Mouse (Mus musculus): ENCODE measurements around the gene Osbpl7.

The Osbpl7 gene

DNA sequence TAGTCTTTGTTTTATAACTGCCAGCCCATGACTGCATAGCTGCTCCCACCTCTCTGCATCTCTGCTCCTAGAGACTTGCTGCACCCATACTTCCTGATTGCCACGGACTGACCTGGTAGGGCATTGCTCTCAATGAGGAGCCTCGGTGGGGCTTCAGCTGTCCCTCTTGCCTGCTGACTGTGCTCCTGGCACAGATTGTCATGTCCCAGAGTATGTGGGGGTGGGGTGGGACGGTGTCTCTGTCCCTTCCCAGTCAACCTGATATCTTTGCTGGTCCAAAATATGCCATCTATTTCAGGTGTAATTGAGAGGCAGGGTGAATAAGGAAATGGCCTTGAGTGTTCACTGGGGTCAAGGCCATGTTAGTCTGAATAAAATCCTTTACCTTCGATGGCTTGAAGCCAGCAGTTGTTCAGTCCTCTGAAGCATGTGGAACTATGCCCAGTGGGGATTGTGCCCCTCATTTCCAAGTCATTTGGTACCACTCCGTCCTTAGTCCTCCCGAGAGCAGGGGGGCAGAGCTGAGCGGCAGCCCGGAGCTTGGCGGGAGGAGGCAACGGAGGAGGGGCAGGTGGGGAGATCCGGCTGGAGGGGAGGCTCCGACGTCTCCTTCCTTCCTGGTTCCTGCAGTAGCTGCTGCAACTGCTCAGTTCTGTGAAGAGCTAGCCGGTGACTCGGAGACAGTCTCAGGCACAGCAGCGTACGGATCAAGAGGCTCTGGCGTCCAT, at the start of gene Osbpl7:
Gene Osbpl7, plus strand, starts transcription at position 413 of the 728 bp plus-strand sequence.
- peak; percentile 79 to 85 for DNase-seq

DNA sequence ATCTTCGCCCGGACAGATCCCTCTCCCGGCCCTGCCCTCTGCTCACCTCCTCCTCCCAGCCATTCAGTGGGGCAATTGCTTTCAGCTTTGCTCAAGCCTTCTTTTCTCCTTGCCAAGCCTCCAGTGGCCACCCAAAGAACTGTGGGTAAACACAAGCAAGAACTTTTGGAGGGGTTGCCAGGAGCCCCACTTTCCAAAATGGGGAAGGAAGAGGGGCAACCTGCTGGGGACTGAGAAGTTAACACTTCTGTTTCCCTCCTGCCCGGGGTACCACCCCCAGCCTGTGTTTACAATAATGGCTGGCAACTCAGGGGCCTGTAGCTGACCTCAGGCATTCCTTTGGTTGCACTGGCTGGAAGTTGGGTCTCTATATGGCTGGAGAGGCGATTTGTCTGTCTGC, 47.3 kb upstream of the Osbpl7 start:
- no peak for DNase-seq

DNA sequence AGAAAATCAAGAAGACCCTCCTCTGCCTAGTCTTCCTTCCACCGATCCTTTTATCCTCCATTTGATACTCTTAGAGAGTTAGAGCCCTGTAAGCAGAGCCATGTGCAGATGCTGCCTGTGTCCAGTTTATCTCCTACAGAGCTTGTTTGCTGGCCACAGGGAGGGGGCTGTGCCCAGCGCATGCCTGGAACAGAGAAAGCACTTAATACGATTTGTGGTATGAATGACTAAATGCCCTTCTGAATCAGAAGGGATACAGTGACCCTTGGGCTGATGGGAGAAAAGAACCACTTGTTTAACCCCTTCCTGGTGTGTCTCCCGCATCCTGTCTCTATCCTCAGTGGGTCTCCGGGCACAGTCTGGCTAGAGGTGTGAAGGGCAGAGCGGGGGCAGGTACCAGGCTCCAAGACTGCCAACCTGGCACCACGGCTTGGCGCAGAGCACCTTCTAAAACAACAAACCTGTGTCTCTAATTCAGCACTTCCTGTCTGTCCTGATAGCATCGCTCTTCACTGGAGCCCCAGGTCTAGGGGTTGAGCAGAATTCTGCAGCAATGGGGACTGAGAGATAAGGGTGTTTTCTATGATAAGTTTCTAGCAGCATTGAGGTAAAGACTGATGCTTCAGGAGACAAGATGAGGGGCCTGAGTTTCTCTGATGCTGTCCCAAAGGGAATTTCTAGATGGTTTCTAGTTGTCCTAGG, 43.2 kb upstream of the Osbpl7 start:
- DNase-seq, result no peak

DNA sequence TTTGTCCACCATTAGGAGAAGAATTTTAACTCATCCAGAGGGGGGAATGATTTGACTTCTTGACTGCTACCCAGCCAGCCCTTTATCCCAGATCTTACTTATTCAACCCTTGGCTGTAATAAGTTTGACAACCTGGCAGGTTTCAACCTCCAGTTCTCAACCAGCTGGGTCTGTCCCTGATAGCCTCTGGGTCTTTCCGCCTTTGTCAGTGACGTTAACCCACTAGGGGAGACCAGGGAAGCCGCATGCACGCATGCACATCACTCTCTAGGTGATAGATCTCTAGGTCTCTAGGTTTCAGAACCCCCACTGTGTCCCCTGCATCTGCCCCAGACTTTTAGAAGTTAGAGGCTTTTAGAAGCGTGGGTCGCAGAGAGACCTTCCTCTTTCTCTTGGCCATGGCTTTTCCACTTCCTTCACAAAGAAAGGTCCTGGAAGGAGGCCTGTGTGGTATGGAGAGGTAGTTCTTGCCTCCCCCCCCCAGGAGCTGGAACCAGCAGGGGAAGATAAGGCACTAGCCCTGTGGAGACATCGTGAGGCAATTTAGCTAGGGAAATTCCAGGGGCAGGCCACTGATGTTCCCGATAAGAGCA, 41.1 kb upstream of the Osbpl7 start:
- no peak for DNase-seq

DNA sequence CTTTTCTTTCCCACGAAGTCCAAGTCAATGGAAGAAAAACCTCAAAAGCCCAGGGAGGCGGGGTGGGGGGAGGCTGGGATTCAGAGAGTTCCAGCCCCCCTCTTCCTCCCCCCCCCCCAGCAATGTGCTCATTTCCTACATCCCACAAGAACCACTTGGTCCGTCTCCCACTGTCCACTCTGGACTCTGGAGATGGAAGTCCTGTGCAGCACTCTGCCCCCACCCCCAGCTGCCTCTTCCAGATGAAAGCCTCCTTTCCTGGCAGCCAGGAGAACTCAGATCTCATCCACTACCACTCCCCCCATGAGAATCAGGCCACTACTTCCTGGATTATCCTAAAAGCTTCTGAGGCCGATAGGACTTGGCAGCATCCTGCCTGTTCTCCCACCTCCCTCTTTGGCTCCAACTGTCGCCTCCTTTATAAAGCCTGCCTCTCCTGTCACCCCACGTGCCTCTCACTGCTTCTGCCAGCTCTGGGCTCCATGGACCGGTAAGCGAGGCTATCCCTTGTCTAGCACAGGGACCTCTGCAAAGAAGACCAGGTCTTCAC, 37.2 kb upstream of the Osbpl7 start, which contains the start of gene Sp6:
Gene Sp6, plus strand, starts transcription at position 274 of the 550 bp plus-strand sequence.
- no peak for DNase-seq

DNA sequence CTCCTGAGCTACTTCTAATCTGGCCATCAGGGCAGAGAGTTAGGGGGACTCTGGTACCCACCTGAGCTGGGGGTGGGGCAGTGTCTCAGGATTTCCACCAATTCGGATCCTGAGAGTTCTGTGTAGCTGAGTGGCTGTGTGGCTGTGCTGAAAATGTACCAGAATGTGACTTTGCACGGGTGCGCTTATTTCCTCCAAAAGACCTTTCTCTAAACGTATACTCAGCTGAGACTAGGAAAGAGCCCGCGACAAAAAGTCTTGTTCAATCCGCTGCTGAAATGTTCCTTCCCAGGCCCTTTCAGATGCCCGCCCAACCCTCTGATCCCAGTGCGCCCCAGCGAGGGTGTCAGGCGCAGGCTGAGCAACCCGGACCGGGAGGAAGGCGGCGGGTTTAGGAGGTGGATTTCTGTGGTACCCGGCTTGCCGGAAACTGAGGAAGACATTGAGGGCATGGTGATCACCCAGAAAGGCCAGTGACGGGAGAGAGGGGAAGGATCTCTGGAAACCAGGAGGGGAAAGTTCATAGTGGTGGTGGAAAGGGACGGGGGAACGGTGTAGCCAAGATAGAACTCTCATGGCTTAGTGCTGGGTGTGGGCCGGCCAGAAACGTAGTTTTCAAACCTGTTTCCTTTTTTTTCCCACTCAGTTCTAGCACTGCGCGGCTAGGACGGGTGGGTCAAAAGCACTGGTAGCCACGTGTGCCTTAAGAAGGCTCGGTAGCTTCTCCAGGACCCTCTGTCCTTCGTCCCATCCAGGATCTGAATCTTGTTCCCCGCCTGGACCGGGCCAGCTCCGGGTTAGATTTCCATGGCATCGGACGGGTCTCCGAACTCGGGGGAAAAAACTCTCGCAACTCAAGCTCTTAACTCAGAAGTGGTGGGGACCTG, 32.5 kb upstream of the Osbpl7 start:
- no peak for DNase-seq

DNA sequence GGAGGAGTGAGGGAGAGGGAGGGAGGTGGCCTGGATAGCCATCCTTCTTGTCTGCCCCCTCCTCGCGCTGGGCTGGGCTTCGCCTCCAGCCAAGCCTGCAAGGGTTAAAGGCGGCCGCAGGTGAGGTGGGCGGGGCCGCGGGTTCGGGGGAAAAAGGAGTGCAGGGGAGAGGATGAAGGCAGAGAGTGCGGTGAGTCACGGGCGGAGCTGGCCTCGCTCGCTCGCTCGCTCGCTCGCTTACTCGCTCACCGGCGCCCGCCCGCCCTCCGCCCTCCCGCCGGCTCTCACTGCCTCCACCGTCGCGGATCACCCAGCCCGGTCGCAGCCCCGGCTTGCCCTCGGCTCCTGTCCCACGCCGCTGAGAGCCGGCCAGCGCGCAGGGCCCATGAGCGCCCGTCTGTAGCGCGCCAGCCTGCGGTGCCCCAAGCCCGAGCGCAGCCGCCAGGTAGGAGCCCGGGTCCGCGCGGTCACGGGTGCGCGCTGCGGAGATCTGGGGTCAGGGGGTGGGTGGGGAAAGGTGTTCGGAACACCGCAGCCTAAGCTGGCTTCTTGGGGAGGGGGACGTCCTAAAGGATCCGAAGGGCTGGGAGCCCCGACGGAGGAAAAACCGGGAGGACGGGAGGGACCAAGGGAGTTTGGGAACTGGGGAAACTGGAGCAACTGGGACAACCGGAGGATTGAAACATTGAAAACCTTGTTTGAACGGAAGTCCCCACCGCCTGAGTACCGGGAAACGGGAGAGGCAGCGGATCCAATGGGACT, 31.7 kb upstream of the Osbpl7 start:
- DNase-seq, result no peak

DNA sequence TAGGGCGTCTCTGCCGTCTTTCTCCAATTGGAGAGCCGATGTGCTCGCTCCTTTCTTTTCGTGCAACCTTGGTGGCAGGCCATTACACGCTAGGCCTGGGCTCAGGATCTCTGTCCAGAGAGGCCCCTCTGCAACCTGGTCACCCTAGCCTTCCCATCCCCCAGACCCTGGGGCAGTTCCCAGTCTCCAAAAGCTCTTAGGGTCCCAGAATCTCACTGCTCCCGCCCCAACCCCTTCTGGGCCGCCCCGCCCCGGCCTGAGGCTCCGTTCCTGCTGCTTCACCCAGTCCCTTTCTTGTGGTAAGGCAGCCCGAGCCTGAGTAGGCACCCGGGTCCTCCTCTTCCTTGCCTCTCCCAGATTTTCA, 31.1 kb upstream of the Osbpl7 start:
- no peak for DNase-seq

DNA sequence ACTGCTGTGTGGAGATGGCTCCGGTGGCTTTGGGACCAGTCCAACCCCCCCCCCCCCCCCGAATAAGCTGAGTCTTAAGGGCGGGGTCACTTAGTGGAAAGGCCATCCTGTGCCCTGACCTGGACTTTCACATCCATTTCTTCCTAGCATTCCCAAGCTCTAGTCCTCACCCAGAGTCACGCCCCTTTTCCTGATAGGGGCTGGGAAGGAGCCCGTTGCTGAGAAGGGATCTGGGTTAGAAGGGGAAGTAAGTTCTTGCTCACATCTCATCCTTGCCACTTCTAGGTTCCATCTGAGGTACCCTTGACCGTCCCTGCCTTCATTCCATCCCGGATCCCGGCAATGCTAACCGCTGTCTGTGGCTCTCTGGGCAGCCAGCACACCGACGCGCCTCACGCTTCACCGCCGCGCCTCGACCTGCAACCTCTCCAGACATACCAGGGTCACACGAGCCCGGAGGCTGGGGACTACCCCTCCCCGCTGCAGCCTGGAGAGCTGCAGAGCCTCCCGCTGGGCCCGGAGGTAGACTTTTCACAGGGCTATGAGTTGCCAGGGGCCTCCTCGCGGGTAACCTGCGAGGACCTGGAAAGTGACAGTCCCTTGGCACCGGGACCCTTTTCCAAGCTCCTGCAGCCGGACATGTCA, 29.2 kb upstream of the Osbpl7 start:
- DNase-seq, result no peak

DNA sequence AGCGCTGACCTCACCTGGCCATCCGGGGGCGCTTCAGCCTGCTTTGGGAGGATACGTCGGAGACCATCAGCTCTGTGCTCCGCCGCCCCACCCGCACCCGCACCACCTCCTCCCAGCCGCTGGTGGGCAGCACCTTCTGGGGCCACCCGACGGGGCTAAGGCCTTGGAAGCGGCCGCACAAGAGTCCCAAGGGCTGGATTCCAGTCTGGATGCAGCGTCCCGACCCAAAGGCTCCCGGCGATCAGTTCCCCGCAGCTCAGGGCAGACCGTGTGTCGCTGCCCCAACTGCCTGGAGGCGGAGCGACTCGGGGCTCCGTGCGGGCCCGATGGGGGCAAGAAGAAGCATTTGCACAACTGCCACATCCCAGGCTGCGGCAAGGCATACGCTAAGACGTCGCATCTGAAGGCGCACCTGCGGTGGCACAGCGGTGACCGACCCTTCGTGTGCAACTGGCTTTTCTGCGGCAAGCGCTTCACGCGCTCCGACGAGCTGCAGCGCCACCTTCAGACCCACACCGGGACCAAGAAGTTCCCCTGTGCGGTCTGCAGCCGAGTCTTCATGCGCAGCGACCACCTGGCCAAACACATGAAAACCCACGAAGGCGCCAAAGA, 28.4 kb upstream of the Osbpl7 start:
- DNase-seq, result peak; percentile 80 to 87

DNA sequence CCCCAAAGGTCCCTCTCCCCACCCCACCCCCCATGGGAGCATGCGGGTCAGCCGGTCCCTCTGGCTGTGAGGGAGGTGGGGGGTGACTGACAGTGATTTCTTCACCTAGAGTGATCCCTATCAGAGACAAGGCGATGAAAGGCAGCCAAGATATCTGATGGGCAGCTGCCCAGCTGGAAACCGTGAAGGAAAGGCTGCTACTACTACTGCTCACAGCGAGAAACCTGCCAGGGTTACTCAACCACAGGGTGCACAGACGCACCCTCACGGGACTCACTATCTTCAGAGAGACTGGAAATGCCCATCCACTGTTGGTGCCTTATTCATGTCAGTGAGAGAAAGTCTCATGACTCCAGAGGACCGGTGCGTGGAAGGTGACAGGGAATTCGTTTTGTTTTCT, 25.5 kb upstream of the Osbpl7 start:
- no peak for DNase-seq

DNA sequence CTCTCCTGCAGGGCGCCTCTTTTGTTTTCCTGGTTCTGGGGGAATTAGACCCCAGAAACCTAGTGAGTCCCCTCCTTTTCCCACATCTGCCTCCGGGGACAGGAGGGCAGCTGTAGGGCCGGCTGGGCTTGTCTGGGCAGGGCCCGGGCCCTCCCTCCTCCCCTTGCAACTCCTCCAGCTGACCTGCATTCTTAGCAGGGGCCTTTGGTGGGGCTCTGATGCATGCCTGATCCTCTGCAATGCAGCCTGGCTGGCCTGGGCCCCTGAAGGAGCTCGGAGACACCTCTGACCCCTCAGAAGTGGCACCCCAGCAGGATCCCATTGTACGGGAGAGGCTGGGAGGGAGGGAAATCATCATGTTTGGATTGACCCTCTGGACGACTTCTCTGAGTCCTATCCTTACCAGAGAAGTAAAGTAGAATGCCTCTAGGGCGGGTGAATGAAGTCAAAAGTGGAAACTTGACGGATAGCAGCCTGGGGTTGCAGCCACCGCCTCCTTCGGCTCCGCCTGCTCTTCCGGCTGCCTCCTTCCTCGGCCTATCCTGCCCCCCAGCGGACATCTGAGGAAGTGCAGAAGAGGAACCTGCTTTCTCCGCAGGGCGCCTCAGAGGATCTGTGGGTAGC, 24.6 kb upstream of the Osbpl7 start:
- peak; percentile 88 to 92 for DNase-seq

DNA sequence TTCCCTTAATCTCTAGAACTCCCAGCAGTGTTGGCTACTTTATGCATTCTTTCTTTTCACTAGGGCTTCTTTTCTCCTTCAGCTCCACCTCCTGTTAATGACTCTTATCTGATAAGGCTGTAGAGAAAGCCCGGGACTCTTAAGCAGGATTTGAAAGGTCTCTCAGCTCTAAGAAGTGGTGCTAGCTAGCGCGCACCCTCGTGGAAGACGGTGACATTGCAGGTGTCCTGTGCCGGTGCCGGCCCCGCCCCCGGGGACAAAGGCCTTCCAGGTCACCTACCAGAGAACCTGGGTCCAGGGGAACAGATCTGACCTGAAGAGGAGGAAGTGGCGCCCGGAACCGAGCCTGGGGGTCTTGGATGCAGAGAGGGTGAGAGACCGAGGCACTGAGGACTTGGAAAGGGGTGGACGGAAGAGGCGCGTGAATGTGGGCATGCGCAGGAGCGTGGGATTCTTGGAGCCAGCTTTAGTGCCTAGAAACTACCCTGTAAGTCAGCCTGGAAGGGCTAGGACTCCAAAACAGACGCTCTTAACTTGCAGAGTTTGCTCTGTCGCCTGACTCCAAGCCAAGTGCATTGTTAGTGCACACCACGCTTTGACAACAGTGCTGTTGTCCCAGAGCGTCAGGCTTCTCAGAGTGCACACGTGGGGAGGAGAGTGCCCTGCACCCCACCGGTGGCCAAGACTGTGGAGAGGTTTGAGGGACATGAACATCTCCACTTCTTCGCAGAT, 20.6 kb upstream of the Osbpl7 start, which contains the start of gene Scrn2:
Gene Scrn2, plus strand, starts transcription at position 253 of the 732 bp plus-strand sequence.
- peak; percentile 89 to 91 for DNase-seq

DNA sequence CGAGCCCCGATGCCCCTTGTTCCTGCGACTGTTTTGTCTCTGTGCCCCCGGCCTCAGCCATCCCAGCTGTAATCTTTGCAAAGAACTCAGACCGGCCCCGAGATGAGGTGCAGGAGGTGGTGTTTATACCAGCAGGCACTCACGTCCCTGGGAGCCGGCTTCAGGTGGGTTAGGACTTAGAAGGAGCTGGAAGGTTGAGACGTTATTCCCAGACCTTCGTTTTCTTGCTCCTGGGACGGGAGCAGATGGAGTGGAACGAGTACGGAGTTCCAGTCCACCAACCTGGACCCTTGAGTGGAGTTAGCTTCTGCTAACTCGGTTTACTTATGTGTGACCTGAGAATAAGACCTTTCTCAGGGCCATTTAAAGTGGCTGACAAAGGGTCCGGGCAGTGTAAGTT, 20.0 kb upstream of the Osbpl7 start:
- no peak for DNase-seq

DNA sequence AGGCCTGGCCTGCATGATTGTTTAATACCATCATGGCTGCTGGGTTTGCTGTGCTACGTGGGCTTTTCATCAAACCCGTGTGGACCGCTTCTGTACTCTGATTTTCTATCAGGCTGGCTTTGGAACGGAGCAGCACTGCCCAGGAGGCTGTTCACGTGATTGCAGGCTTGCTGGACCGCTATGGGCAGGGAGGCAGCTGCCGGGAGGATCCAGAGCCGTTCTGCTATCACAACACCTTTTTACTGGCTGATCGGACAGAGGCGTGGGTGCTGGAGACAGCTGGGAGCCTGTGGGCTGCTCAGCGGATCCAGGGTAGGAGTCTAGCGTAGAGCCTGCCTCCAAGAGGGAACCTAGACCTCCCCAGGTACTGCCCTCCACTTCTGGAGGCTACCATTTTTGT, 18.5 kb upstream of the Osbpl7 start:
- DNase-seq, result no peak

DNA sequence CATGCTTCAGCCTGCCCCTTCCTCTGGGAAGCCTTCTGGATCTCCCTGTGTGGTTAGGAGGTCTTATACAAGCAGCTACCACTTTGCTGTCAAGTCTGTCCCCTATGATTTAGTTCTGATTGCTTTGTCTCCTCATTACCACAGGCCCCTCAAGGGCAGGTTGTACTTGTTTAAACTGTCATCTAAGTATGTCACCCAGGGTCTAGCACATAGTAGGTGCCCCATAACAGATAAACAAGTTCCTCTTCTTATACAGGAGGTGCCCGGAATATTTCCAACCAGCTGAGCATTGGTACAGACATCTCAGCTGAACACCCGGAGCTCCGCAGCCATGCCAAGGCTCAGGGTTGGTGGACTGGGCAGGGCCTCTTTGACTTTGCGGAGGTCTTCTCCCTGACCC, 17.9 kb upstream of the Osbpl7 start:
- DNase-seq, result no peak

DNA sequence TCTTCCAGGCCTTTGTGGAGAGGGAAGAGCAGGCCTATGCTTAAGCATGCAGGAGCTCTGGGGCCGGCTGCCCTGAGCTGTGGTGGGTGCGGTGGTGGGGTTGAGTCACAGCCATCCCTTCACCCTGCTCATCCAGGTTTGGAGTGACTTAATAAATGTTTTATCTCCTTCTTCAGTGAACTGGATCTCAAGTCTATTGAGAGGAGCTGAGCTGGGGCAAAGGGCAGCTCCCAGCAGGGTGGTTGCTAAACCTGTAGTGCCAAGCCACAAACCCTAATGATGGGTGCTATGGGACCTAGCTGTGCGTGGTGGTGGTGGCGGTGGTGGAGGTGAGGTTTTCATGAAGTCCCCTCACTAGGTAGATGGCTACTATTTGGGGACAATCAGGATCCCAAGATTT, 16.6 kb upstream of the Osbpl7 start:
- no peak for DNase-seq

DNA sequence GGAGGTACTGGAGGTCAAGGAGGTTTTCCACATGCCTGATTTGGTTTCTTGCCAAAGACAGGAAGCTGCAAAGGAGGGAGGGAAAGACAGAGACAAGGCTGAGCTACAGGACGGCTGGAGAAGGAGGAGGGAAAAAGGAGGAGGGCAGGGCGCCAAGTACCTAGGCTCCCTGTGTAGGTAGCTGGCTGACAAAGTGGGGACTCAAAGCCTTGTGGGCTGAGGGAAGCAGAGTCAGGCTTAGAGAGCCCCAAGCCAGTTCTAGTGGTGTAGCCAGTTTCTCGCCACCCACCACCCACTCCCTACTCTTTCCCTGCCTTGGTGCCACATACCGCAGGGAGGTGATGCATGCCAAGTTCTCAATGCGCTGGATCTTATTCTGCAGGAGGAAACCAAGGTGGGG, 14.3 kb upstream of the Osbpl7 start:
- peak; percentile 67 to 80 for DNase-seq

DNA sequence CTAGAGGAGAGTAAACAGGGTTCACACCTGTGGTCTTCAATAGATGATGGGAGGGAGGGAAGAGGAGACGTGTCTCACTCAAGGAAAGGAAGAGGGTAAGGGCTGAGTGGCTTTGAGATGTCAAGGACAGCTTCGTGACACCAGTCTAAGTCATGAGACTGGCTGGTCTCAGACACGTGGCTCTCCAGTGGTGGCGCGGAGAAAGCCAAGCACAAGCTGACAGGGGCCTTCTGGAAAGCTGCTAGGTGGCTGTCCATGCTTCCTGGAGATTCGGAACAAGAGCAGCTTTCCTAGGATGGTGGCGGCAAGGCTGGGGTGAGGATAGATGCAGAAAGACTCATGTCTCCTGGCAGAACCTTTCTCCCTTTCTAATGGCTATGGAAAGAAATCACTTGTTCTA, 11.5 kb upstream of the Osbpl7 start:
- DNase-seq, result no peak

Measured in cerebellum, postnatal 25 days (tissue).